Mouse (Mus musculus) kidney, adult 2 months (tissue): ENCODE data around the gene Gpatch3.

Source experiments
- CTCF ChIP-seq: fragments of 200-500 bp; conservative IDR thresholded peaks from 2 replicates; pipeline ENCODE4 v1.5.1; 2011; ENCODE audit warnings: low read depth, mild to moderate bottlenecking, control low read depth, low read length, moderate library complexity, mixed read lengths; ENCODE audit not compliant: insufficient read depth, insufficient read length
- POLR2A ChIP-seq: fragments of 200-500 bp; IDR thresholded peaks from one replicate; pipeline ENCODE4 v1.6.1; 2011; ENCODE audit warnings: low read depth, low read length, control low read depth

DNA sequence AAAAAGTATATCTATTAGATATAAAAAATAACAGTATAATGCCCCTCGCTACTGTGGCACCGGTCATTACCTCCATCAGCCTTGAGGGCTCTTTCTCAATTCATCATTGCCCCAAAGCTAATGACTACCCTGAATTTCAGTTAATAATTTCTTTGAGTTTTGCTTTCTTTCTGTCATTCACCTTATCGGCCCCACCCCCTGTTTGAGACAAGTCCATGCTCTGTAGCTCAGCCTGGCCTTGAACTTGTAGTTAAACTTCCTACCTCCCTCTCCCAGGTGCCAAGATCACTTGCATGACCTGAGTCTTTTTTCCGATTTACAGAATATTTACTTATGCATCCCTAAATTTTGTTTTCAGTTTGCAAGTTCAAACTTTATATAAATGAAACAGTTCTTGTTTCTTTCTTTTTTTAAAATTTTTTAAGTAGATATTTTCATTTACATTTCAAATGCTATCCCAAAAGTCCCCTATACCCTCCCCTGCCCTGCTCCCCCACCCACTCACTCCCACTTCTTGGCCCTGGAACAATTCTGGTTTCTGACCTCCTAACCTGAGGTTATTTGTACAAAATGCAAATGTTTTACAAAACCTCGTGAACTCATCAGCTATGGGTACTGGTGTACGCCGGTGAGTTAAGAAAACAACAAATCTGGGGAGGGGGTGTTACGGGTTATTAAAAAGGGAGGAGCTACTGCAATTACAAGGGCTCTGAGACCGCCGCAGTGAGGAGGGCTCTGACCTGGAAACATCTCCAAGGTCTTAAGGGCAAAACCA lies 5.1 kb upstream of the Gpatch3 start:
- TF ChIP-seq CTCF (no peak), POLR2A (no peak)
